Mouse (Mus musculus): ENCODE results near the gene Fam98c. TPM values are rescaled to one million over a fixed set of nuclear protein-coding genes. Genes with fewer than 3 reads are reported as not detected.
A peak's percentile ranks its signal among the peaks of the same experiment; 100 is the strongest.

Fam98c gene
- polyA plus RNA-seq, 1 experiment from 2014 or later: 53.1 TPM

- Histone ChIP-seq H3K4me2 (no peak overlapping the region), H3K36me3 (no peaks in the 10 kb centered on the region), H3K9ac (replicated peaks) (no peak overlapping the region), H3K4me3 (replicated peaks) (no peak overlapping the region), H3K27ac (replicated peaks) (no peak overlapping the region), H3K27me3 (replicated peaks) (peaks cover 9% of the 10 kb centered on the region; the same call in 1 of the 2 replicates), H3K9me3 (replicated peaks) (no peaks in the 10 kb centered on the region), H3K4me1 (peaks cover 8% of the 10 kb centered on the region; the same call in 1 of the 2 replicates)
- ATAC-seq (ENCODE audit: low FRiP score): no peak
- 43% methylated on average over 6 of the region's 7 CpGs for WGBS
Observed at GRCm38 (mm10) chr7:29126173-29126915, 29.7 kb downstream of the Fam98c start.

GRCm38 (mm10) chr7:29124970-29125369 lies 31.1 kb downstream of the Fam98c start, which contains the start of gene Ryr1:
TSS of gene Ryr1 (minus strand) at chr7:29125179.
- H3K9ac ChIP-seq (replicated peaks): peak within 1 kb of the TSS; percentile 11; the same call in 1 of the 2 replicates

GRCm38 (mm10) chr7:29123531-29124358 lies 32.3 kb downstream of the Fam98c start:
- peaks cover 8% of the 10 kb centered on the region; the same call in 1 of the 2 replicates for H3K4me1 ChIP-seq
- no peak overlapping the region for H3K4me2 ChIP-seq
- peaks cover 9% of the 10 kb centered on the region; the same call in 1 of the 2 replicates for H3K27me3 ChIP-seq (replicated peaks)
- H3K27ac ChIP-seq (replicated peaks): no peak overlapping the region
- H3K9ac ChIP-seq (replicated peaks): no peak overlapping the region
- no peaks in the 10 kb centered on the region for H3K9me3 ChIP-seq (replicated peaks)
- H3K36me3 ChIP-seq: no peaks in the 10 kb centered on the region
- H3K4me3 ChIP-seq (replicated peaks): no peak overlapping the region
- no peak for ATAC-seq (ENCODE audit: low FRiP score)
- 51% methylated on average over 5 of the region's 5 CpGs for WGBS

More at GRCm38 (mm10) chr7:29124970-29125369, 31.1 kb downstream of the Fam98c start, which contains the start of gene Ryr1:
- Histone ChIP-seq H3K27me3 (replicated peaks) (peaks cover 9% of the 10 kb centered on the region; the same call in 1 of the 2 replicates), H3K4me2 (peak within 1 kb of the TSS; percentile 58), H3K36me3 (no peaks in the 10 kb centered on the region), H3K4me3 (replicated peaks) (peak within 1 kb of the TSS; percentile 30), H3K4me1 (peaks cover 8% of the 10 kb centered on the region; the same call in 1 of the 2 replicates), H3K9me3 (replicated peaks) (no peaks in the 10 kb centered on the region), H3K27ac (replicated peaks) (no peak within 1 kb of the TSS)
- WGBS: 1% methylated on average over 16 of the region's 16 CpGs
- ATAC-seq (ENCODE audit: low FRiP score): no peak

- H3K4me2 ChIP-seq: no peak overlapping the region
- no peak for ATAC-seq (ENCODE audit: low FRiP score)
- no peak overlapping the region for H3K4me3 ChIP-seq (replicated peaks)
- peaks cover 9% of the 10 kb centered on the region; the same call in 1 of the 2 replicates for H3K27me3 ChIP-seq (replicated peaks)
- WGBS: 89% methylated on average over 9 of the region's 9 CpGs
- H3K36me3 ChIP-seq: no peaks in the 10 kb centered on the region
- H3K9me3 ChIP-seq (replicated peaks): no peaks in the 10 kb centered on the region
- no peak overlapping the region for H3K9ac ChIP-seq (replicated peaks)
- peaks cover 8% of the 10 kb centered on the region; the same call in 1 of the 2 replicates for H3K4me1 ChIP-seq
- H3K27ac ChIP-seq (replicated peaks): no peak overlapping the region
Observed at GRCm38 (mm10) chr7:29122821-29123220, 33.2 kb downstream of the Fam98c start.

GRCm38 (mm10) chr7:29119526-29119925 lies 36.5 kb downstream of the Fam98c start:
- Histone ChIP-seq H3K4me3 (replicated peaks) (no peak overlapping the region), H3K27ac (replicated peaks) (no peak overlapping the region), H3K4me2 (no peak overlapping the region), H3K9ac (replicated peaks) (no peak overlapping the region), H3K36me3 (no peaks in the 10 kb centered on the region), H3K4me1 (peaks cover 2% of the 10 kb centered on the region; the same call in 1 of the 2 replicates), H3K27me3 (replicated peaks) (0 out of 2 replicates have a peak, but pooled peaks cover 4% of the 10 kb centered on the region), H3K9me3 (replicated peaks) (no peaks in the 10 kb centered on the region)
- ATAC-seq (ENCODE audit: low FRiP score): no peak
- WGBS: 92% methylated on average over 1 of the region's 1 CpGs

GRCm38 (mm10) chr7:29118142-29118851 lies 37.7 kb downstream of the Fam98c start:
- no peaks in the 10 kb centered on the region for H3K4me1 ChIP-seq
- H3K9me3 ChIP-seq (replicated peaks): no peaks in the 10 kb centered on the region
- no peaks in the 10 kb centered on the region for H3K36me3 ChIP-seq
- peak overlapping the region; percentile 11; the same call in 1 of the 2 replicates for H3K4me2 ChIP-seq
- H3K27ac ChIP-seq (replicated peaks): no peak overlapping the region
- H3K4me3 ChIP-seq (replicated peaks): no peak overlapping the region
- ATAC-seq (ENCODE audit: low FRiP score): no peak
- H3K27me3 ChIP-seq (replicated peaks): no peaks in the 10 kb centered on the region
- 17% methylated on average over 18 of the region's 18 CpGs for WGBS
- no peak overlapping the region for H3K9ac ChIP-seq (replicated peaks)

- 0 out of 2 replicates have a peak, but pooled peaks have one; percentile 38 for ATAC-seq (ENCODE audit: low FRiP score)
Observed at GRCm38 (mm10) chr7:29108992-29109955, 46.8 kb downstream of the Fam98c start.

More at GRCm38 (mm10) chr7:29108992-29109955, 46.8 kb downstream of the Fam98c start:
- H3K4me1 ChIP-seq: peaks cover 8% of the 10 kb centered on the region
- 26% methylated on average over 38 of the region's 38 CpGs for WGBS
- peak overlapping the region; percentile 54 for H3K4me2 ChIP-seq
- 0 out of 2 replicates have a peak overlapping the region, but pooled peaks have one; percentile 11 for H3K9ac ChIP-seq (replicated peaks)
- no peaks in the 10 kb centered on the region; the same call in 1 of the 2 replicates for H3K27me3 ChIP-seq (replicated peaks)
- H3K36me3 ChIP-seq: no peaks in the 10 kb centered on the region
- H3K27ac ChIP-seq (replicated peaks): no peak overlapping the region
- H3K4me3 ChIP-seq (replicated peaks): peak overlapping the region; percentile 24
- no peaks in the 10 kb centered on the region for H3K9me3 ChIP-seq (replicated peaks)

Other genes starting within 250 kb of the Fam98c start
- 141 and 177 TPM in 2 replicates for gene Actn4, start 193.9 kb downstream of the Fam98c start, polyA plus RNA-seq (2015; fragmentation: Nextera tagmentation; extraction: Ambion mirVana)
- 306 and 324 TPM in 2 replicates for gene Eif3k, start 174.4 kb downstream of the Fam98c start, polyA plus RNA-seq (2015; fragmentation: Nextera tagmentation; extraction: Ambion mirVana)
- 10.3 and 19.2 TPM in 2 replicates for gene Map4k1, start 174.2 kb downstream of the Fam98c start, polyA plus RNA-seq (2015; fragmentation: Nextera tagmentation; extraction: Ambion mirVana)
- 8.7 and 13.4 TPM in 2 replicates for gene Ryr1, start 31.1 kb downstream of the Fam98c start, polyA plus RNA-seq (2015; fragmentation: Nextera tagmentation; extraction: Ambion mirVana)
- gene Rasgrp4, start 21.4 kb downstream of the Fam98c start, polyA plus RNA-seq (2015; fragmentation: Nextera tagmentation; extraction: Ambion mirVana): 0.79 and 0.80 TPM in 2 replicates
- 0.46 and 1.0 TPM in 2 replicates for gene Ggn, start 14.0 kb upstream of the Fam98c start, polyA plus RNA-seq (2015; fragmentation: Nextera tagmentation; extraction: Ambion mirVana)
- 10.5 and 11.7 TPM in 2 replicates for gene Spred3, start 14.2 kb upstream of the Fam98c start, polyA plus RNA-seq (2015; fragmentation: Nextera tagmentation; extraction: Ambion mirVana)
- gene Psmd8, start 24.5 kb upstream of the Fam98c start, polyA plus RNA-seq (2015; fragmentation: Nextera tagmentation; extraction: Ambion mirVana): 266 and 278 TPM in 2 replicates
- 1.9 and 4.4 TPM in 2 replicates for gene Catsperg1, start 57.8 kb upstream of the Fam98c start, polyA plus RNA-seq (2015; fragmentation: Nextera tagmentation; extraction: Ambion mirVana)
- 0.54 and 1.4 TPM in 2 replicates for gene Kcnk6, start 76.3 kb upstream of the Fam98c start, polyA plus RNA-seq (2015; fragmentation: Nextera tagmentation; extraction: Ambion mirVana)
- gene Yif1b, start 82.1 kb upstream of the Fam98c start, polyA plus RNA-seq (2015; fragmentation: Nextera tagmentation; extraction: Ambion mirVana): 112 and 113 TPM in 2 replicates
- gene 2200002D01Rik, start 92.2 kb upstream of the Fam98c start, polyA plus RNA-seq (2015; fragmentation: Nextera tagmentation; extraction: Ambion mirVana): 1.4 and 12.8 TPM in 2 replicates
- 62.7 and 140 TPM in 2 replicates for gene Spint2, start 125.7 kb upstream of the Fam98c start, polyA plus RNA-seq (2015; fragmentation: Nextera tagmentation; extraction: Ambion mirVana)
- 2.8 and 13.3 TPM in 2 replicates for gene Ppp1r14a, start 133.1 kb upstream of the Fam98c start, polyA plus RNA-seq (2015; fragmentation: Nextera tagmentation; extraction: Ambion mirVana)
- gene Dpf1, start 147.7 kb upstream of the Fam98c start, polyA plus RNA-seq (2015; fragmentation: Nextera tagmentation; extraction: Ambion mirVana): 148 and 198 TPM in 2 replicates